Mouse (Mus musculus) embryonic facial prominence, embryonic 15.5 days (tissue): ENCODE measurements at regions not wholly inside any gene's neighbourhood (a gene's known extent, or its start where the extent isn't known, plus 50 kb on each side); places are given as distances from the start of the nearest gene placed in this dataset.
"Not testable (repeated sequence)": the region's sequence is repeated elsewhere in the genome, so short reads cannot be mapped to it uniquely, and the experiment has no call there.

Source experiments
- ATAC-seq: fragments of 200-750 bp; cut with Nextera tagmentation; 2 replicates; pipeline ENCODE4 v1.8.0; 2017; ENCODE audit warnings: low read depth, moderate TSS enrichment; ENCODE audit not compliant: insufficient number of reproducible peaks, low FRiP score, low TSS enrichment
- H3K27ac ChIP-seq: fragments of 300-500 bp; sonication (generic); replicated peaks from 2 replicates; pipeline ENCODE4 v1.5.1; 2015; ENCODE audit warnings: mild to moderate bottlenecking, inconsistent platforms
- H3K27me3 ChIP-seq: fragments of 300-500 bp; sonication (generic); 2 replicates; pipeline ENCODE4 v1.6.1; 2015; ENCODE audit warnings: inconsistent platforms
- H3K36me3 ChIP-seq: fragments of 300-500 bp; sonication (generic); 2 replicates; pipeline ENCODE4 v1.6.1; 2015; ENCODE audit warnings: mild to moderate bottlenecking, inconsistent platforms
- H3K4me1 ChIP-seq: fragments of 300-500 bp; sonication (generic); 2 replicates; pipeline ENCODE4 v1.6.1; 2015; ENCODE audit warnings: inconsistent platforms
- H3K4me2 ChIP-seq: fragments of 300-500 bp; sonication (generic); replicated peaks from 2 replicates; pipeline ENCODE4 v1.6.1; 2015; ENCODE audit warnings: mild to moderate bottlenecking, inconsistent platforms
- H3K4me3 ChIP-seq: fragments of 300-500 bp; sonication (generic); replicated peaks from 2 replicates; pipeline ENCODE4 v1.5.1; 2015; ENCODE audit warnings: mild to moderate bottlenecking, inconsistent platforms
- H3K9ac ChIP-seq: fragments of 300-500 bp; sonication (generic); 2 replicates; pipeline ENCODE4 v1.6.1; 2015; ENCODE audit warnings: inconsistent platforms
- H3K9me3 ChIP-seq: fragments of 300-500 bp; sonication (generic); replicated peaks from 2 replicates; pipeline ENCODE4 v1.6.1; 2016; ENCODE audit warnings: inconsistent platforms
- WGBS: fragments of 180-500 bp; shearing (Covaris S2); methylation state at CpG from one replicate; pipeline ENCODE4 v1.1.7; 2015; 5-methylcytosine and 5-hydroxymethylcytosine counted together

DNA sequence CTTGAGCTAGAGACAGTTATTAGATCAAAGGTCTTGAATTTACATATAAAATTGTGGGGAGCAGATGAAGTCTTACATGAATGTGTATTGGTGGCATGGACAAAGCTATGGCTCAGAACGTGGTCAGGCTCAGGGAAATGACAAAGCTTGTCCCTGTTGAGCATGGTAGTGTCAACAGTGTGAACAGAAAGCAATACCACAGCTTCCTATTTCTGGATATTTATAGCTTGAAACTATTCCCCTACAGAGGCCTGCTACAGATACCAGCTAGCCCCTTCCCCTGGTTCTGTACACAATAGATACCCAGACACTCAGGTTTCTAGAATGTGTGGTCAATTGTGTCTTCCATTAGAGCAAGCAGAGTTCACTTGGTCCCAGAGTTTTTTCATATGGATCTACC is 236.8 kb upstream of the Rarb start:
- WGBS = 68% methylated on average over 1 of the region's 1 CpGs
- no peaks in the 10 kb centered on the region for H3K4me1 ChIP-seq
- no peak overlapping the region for H3K9ac ChIP-seq
- H3K27me3 ChIP-seq = no peaks in the 10 kb centered on the region
- H3K4me2 ChIP-seq = no peak overlapping the region
- no peak overlapping the region for H3K4me3 ChIP-seq
- H3K36me3 ChIP-seq = no peaks in the 10 kb centered on the region
- H3K27ac ChIP-seq = no peak overlapping the region
- no peaks in the 10 kb centered on the region for H3K9me3 ChIP-seq
- ATAC-seq = no peak

DNA sequence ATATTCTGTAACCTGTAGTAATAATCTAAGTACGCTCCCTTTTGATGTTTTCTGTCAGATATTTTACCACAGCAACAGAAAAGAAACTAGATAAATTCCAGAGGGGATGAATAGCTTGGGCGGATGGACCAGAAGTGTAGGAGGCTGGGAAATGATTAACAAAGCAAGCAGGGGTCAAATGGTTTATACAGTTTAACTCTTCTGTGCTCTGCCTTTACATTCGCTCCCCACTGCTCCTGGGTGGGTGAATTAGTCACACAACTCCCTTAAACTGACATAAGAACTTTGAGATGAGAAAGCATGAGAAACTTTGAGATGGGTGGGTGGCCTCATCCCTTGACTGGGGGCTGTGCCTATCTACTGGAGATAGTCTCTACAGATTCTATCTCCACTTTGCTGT is 235.4 kb upstream of the Rarb start:
- H3K9ac ChIP-seq = no peak overlapping the region
- no peak overlapping the region for H3K27ac ChIP-seq
- ATAC-seq = no peak
- H3K9me3 ChIP-seq = no peaks in the 10 kb centered on the region
- no peaks in the 10 kb centered on the region for H3K4me1 ChIP-seq
- no peaks in the 10 kb centered on the region for H3K27me3 ChIP-seq
- H3K36me3 ChIP-seq = no peaks in the 10 kb centered on the region
- H3K4me2 ChIP-seq = no peak overlapping the region
- 75% methylated on average over 3 of the region's 3 CpGs for WGBS
- no peak overlapping the region for H3K4me3 ChIP-seq

- ATAC-seq = no peak
- Histone ChIP-seq H3K4me1 (no peaks in the 10 kb centered on the region), H3K9ac (no peak overlapping the region)
Measured at GRCm38 (mm10) chr14:17046808-17047207, 227.9 kb upstream of the Rarb start.

GRCm38 (mm10) chr14:17045426-17046132 is 226.6 kb upstream of the Rarb start:
- no peaks in the 10 kb centered on the region for H3K9me3 ChIP-seq
- ATAC-seq = no peak
- WGBS = 83% methylated on average over 8 of the region's 8 CpGs
- H3K27me3 ChIP-seq = no peaks in the 10 kb centered on the region
- no peak overlapping the region for H3K4me3 ChIP-seq
- no peak overlapping the region for H3K9ac ChIP-seq
- H3K36me3 ChIP-seq = no peaks in the 10 kb centered on the region
- H3K4me1 ChIP-seq = no peaks in the 10 kb centered on the region
- no peak overlapping the region for H3K4me2 ChIP-seq
- no peak overlapping the region for H3K27ac ChIP-seq

More at GRCm38 (mm10) chr14:17046808-17047207, 227.9 kb upstream of the Rarb start:
- Histone ChIP-seq H3K4me3 (no peak overlapping the region), H3K27ac (no peak overlapping the region), H3K9me3 (no peaks in the 10 kb centered on the region), H3K4me2 (no peak overlapping the region), H3K27me3 (no peaks in the 10 kb centered on the region), H3K36me3 (no peaks in the 10 kb centered on the region)
- WGBS = 73% methylated on average over 2 of the region's 2 CpGs

- no peak overlapping the region for H3K27ac ChIP-seq
- no peak overlapping the region for H3K9ac ChIP-seq
- no peak overlapping the region for H3K4me2 ChIP-seq
- no peaks in the 10 kb centered on the region for H3K4me1 ChIP-seq
- H3K27me3 ChIP-seq = no peaks in the 10 kb centered on the region
- H3K36me3 ChIP-seq = no peaks in the 10 kb centered on the region
- no peak for ATAC-seq
- H3K9me3 ChIP-seq = no peaks in the 10 kb centered on the region
- no peak overlapping the region for H3K4me3 ChIP-seq
- 68% methylated on average over 4 of the region's 4 CpGs for WGBS
Measured at GRCm38 (mm10) chr14:17020603-17021356, 201.8 kb upstream of the Rarb start.

- no peak overlapping the region for H3K4me3 ChIP-seq
Measured at GRCm38 (mm10) chr14:17012931-17013330, 194.0 kb upstream of the Rarb start.

GRCm38 (mm10) chr14:17012200-17012599 is 193.2 kb upstream of the Rarb start:
- H3K9me3 ChIP-seq = no peaks in the 10 kb centered on the region
- no peaks in the 10 kb centered on the region for H3K4me1 ChIP-seq
- no peak for ATAC-seq
- H3K27me3 ChIP-seq = no peaks in the 10 kb centered on the region
- H3K36me3 ChIP-seq = no peaks in the 10 kb centered on the region
- 83% methylated on average over 1 of the region's 1 CpGs for WGBS
- H3K4me3 ChIP-seq = no peak overlapping the region
- no peak overlapping the region for H3K4me2 ChIP-seq
- no peak overlapping the region for H3K27ac ChIP-seq
- no peak overlapping the region for H3K9ac ChIP-seq

More at GRCm38 (mm10) chr14:17012931-17013330, 194.0 kb upstream of the Rarb start:
- no peak for ATAC-seq
- no peaks in the 10 kb centered on the region for H3K27me3 ChIP-seq
- no peaks in the 10 kb centered on the region for H3K4me1 ChIP-seq
- no peak overlapping the region for H3K27ac ChIP-seq
- no peak overlapping the region for H3K4me2 ChIP-seq
- 94% methylated on average over 1 of the region's 1 CpGs for WGBS
- no peak overlapping the region for H3K9ac ChIP-seq
- no peaks in the 10 kb centered on the region for H3K9me3 ChIP-seq
- H3K36me3 ChIP-seq = no peaks in the 10 kb centered on the region

DNA sequence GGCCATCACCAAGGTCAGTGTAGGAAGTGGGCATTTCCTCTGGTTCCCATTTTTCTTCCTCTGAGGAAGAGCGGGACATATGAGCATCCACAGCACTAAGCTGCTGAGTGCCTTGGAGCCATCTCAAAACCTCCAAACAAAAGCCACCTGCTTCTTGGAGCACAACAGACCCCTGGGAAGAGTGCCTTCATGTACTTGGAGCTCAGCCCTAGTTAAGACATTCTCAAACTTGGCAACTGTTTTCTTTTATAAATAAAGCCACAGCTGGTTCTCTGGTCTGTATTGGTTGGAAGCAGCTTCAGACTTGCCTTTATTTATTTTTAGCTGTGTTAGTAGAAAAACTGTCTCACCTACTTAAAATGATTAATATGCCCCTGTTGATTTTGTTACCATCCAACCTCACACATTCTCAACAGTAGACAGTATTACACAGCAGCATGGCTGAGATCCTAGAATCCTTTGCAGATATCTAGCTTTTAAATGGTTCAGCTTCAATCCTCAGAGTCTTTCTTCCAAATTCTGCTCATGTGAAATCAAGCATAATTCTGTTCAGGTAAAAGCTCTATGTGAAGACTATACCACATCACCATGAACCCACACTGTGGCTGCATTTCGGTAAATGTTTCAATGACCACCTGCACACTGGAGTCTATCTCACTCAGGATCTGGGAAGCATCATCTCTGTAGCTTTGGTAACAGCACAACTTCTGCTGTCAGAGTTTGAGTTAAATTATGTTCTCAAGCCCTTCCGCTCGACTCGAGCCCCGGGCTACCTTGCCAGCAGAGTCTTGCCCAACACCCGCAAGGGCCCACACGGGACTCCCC is 186.4 kb upstream of the Rarb start:
- H3K27ac ChIP-seq = 0 out of 2 replicates have a peak overlapping the region, but pooled peaks have one; percentile 34
- 81% methylated on average over 8 of the region's 8 CpGs for WGBS
- H3K4me3 ChIP-seq = no peak overlapping the region
- H3K9me3 ChIP-seq = no peaks in the 10 kb centered on the region
- H3K9ac ChIP-seq = no peak overlapping the region
- no peaks in the 10 kb centered on the region for H3K27me3 ChIP-seq
- no peak overlapping the region for H3K4me2 ChIP-seq
- no peaks in the 10 kb centered on the region for H3K36me3 ChIP-seq
- peaks cover 10% of the 10 kb centered on the region for H3K4me1 ChIP-seq
- peak; percentile 63 for ATAC-seq

GRCm38 (mm10) chr14:17004714-17005113 is 185.8 kb upstream of the Rarb start:
- Histone ChIP-seq H3K4me3 (no peak overlapping the region), H3K9me3 (no peaks in the 10 kb centered on the region), H3K36me3 (no peaks in the 10 kb centered on the region), H3K4me2 (no peak overlapping the region), H3K9ac (no peak overlapping the region), H3K4me1 (peaks cover 10% of the 10 kb centered on the region), H3K27ac (0 out of 2 replicates have a peak overlapping the region, but pooled peaks have one; percentile 34), H3K27me3 (no peaks in the 10 kb centered on the region)
- no peak for ATAC-seq
- WGBS = 66% methylated on average over 1 of the region's 1 CpGs

DNA sequence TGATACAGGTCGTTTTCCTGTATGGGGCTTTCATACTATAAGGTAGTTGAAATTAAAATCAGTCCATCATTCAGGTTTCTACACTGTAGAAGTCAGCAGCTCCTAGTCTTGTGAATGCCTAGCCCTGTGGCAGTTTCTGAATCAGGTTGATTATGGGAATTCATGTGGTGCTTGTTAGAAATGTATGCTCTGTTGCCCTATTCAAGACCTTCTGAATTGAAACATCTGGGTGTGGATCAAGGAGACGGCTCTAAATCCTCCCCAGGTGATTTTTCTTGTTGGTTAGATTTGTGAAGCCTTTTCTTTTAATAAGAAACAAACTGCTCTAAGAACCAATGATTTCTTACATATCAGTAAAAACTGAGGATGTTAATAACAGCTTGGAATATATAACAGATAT is 177.8 kb upstream of the Rarb start:
- Histone ChIP-seq H3K4me3 (no peak overlapping the region), H3K27me3 (no peaks in the 10 kb centered on the region), H3K4me1 (no peaks in the 10 kb centered on the region), H3K27ac (no peak overlapping the region), H3K9me3 (no peaks in the 10 kb centered on the region), H3K4me2 (no peak overlapping the region), H3K9ac (no peak overlapping the region), H3K36me3 (no peaks in the 10 kb centered on the region)
- WGBS = 32% methylated on average over 2 of the region's 2 CpGs
- no peak for ATAC-seq

GRCm38 (mm10) chr14:16970911-16971310 is 152.0 kb upstream of the Rarb start:
- H3K27ac ChIP-seq, ATAC-seq, H3K36me3 ChIP-seq, H3K4me1 ChIP-seq, H3K9ac ChIP-seq, H3K4me3 ChIP-seq, H3K9me3 ChIP-seq, H3K4me2 ChIP-seq, H3K27me3 ChIP-seq: not testable (repeated sequence)
- 86% methylated on average over 2 of the region's 2 CpGs for WGBS
